Mouse (Mus musculus) liver, embryonic 12.5 days (tissue): Measurements from ENCODE around the gene Sncb. TPM values are rescaled to one million over a fixed set of nuclear protein-coding genes. Genes with fewer than 3 reads are reported as not detected.
A peak's percentile ranks its signal among the peaks of the same experiment; 100 is the strongest.

Source experiments
- ATAC-seq: fragments of 200-750 bp; cut with Nextera tagmentation; 2 replicates; pipeline ENCODE4 v1.8.0; 2017; ENCODE audit warnings: moderate number of reproducible peaks, mild to moderate bottlenecking, moderate library complexity
- H3K27ac ChIP-seq: fragments of 300-500 bp; sonication (generic); 2 replicates; pipeline ENCODE4 v1.5.1; 2016; ENCODE audit warnings: mild to moderate bottlenecking
- H3K27me3 ChIP-seq: fragments of 300-500 bp; sonication (generic); replicated peaks from 2 replicates; pipeline ENCODE4 v1.6.1; 2016; ENCODE audit warnings: mild to moderate bottlenecking, moderate library complexity
- H3K36me3 ChIP-seq: fragments of 300-500 bp; sonication (generic); 2 replicates; pipeline ENCODE4 v1.6.1; 2016; ENCODE audit warnings: mild to moderate bottlenecking, moderate library complexity
- H3K4me1 ChIP-seq: fragments of 300-500 bp; sonication (generic); 2 replicates; pipeline ENCODE4 v1.6.1; 2016
- H3K4me2 ChIP-seq: fragments of 300-500 bp; sonication (generic); 2 replicates; pipeline ENCODE4 v1.6.1; 2016; ENCODE audit warnings: mild to moderate bottlenecking, moderate library complexity
- H3K4me3 ChIP-seq: fragments of 300-500 bp; sonication (generic); 2 replicates; pipeline ENCODE4 v1.5.1; 2016; ENCODE audit warnings: mild to moderate bottlenecking, moderate library complexity
- H3K9ac ChIP-seq: fragments of 300-500 bp; sonication (generic); 2 replicates; pipeline ENCODE4 v1.6.1; 2016; ENCODE audit warnings: mild to moderate bottlenecking, moderate library complexity
- H3K9me3 ChIP-seq: fragments of 300-500 bp; sonication (generic); replicated peaks from 2 replicates; pipeline ENCODE4 v1.6.1; 2016; ENCODE audit warnings: mild to moderate bottlenecking, moderate library complexity
- WGBS: fragments of 180-500 bp; shearing (Covaris S2); methylation state at CpG from one replicate; pipeline ENCODE4 v1.1.7; 2016; ENCODE audit not compliant: insufficient replicate concordance; 5-methylcytosine and 5-hydroxymethylcytosine counted together
- polyA plus RNA-seq: library from polyadenylated mRNA; unstranded; fragments of >200 nt; fragmentation: Nextera tagmentation; extraction: Ambion mirVana; gene quantifications from 2 replicates; pipeline ENCODE4 v1.2.1, GENCODE M21; 2016

Gene Sncb
- not detected in 2 replicates for polyA plus RNA-seq

DNA sequence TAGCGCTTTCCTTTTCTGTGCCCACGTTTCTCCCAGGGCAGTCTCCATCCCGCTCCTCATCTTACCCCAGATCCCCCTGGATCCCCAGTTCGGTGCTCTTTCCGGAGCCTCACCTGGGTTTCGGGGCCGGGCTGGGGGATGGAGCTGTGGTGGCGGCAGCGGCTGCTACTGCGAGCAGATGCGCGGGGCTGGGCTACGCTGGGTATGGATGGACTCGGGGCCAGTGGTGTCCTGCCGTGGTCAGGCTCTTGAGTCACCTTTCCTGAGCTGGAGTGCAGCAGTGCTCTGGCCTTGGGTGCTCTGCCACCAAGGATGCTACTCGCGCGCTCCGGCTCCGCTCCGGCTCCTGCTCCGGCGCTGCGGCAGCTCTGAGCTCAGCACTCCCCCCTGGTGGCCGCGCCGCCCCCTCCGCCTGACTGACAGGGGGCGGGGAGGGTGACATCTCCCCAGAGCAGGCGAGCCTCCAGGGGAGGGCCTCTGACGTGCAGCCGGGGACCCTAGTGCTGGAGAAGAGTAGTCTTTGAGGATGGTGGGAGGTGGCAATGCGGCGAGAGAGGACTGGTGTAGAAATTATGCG is at the start of gene Sncb:
TSS of gene Sncb (minus strand) at position 404 of the 577 bp plus-strand sequence.
- H3K27me3 ChIP-seq, result peaks cover 64% of the 10 kb centered on the region
- H3K4me1 ChIP-seq, result peaks cover 10% of the 10 kb centered on the region; the same call in 1 of the 2 replicates
- peak within 1 kb of the TSS; percentile 47 for H3K4me2 ChIP-seq
- H3K9ac ChIP-seq, result no peak within 1 kb of the TSS
- ATAC-seq, result no peak
- WGBS, result 3% methylated on average over 33 of the region's 35 CpGs
- H3K9me3 ChIP-seq, result 0 out of 2 replicates have a peak, but pooled peaks cover 4% of the 10 kb centered on the region
- peak within 1 kb of the TSS; percentile 20 for H3K4me3 ChIP-seq
- no peaks in the 10 kb centered on the region for H3K36me3 ChIP-seq
- no peak within 1 kb of the TSS for H3K27ac ChIP-seq

DNA sequence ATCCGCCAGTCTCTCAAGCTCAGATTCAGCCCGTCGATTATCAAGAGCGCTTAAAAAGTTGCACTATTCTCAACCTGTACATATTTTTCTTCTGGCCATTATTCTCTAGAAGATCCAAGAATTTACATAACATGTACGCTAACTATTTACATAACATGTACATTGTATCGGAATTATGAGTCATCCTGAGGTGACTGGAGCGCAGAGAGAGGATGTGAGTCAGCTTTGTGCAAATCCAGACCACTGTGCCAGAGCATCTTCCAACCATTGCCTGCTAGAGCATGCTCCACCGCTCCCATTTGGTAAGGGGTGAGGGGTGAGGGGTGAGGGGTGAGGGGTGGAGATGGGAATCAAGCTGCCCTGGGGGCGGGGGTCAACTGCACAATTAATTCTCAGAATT is 47.0 kb upstream of the Sncb start:
- Histone ChIP-seq H3K36me3 (no peaks in the 10 kb centered on the region), H3K4me3 (no peak overlapping the region), H3K27ac (no peak overlapping the region), H3K27me3 (peaks cover 8% of the 10 kb centered on the region; the same call in 1 of the 2 replicates), H3K4me1 (no peaks in the 10 kb centered on the region), H3K9ac (no peak overlapping the region), H3K4me2 (no peak overlapping the region), H3K9me3 (no peaks in the 10 kb centered on the region)
- no peak for ATAC-seq
- 69% methylated on average over 9 of the region's 9 CpGs for WGBS

DNA sequence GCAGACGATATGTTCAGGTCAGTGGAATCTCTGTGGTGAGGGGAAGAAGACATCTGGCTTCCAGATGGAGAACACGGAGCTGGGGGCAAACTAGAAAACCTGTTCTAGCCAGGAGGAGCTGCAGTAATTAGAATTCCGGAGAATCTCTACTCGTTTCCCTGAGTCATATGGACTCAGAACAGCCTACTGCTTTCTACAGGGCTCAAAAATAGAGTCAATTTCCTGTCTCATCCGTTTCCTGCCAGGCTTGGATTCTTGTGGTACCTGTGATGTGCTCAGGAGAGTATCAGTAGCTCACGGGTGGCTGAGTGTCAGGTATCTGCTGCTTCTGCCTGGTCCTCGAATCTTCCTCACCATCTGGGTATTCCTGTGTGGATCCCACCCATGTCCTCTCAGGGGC is 45.1 kb upstream of the Sncb start:
- no peak for ATAC-seq
- Histone ChIP-seq H3K4me3 (no peak overlapping the region), H3K36me3 (no peaks in the 10 kb centered on the region), H3K4me2 (no peak overlapping the region), H3K27ac (no peak overlapping the region), H3K9me3 (no peaks in the 10 kb centered on the region), H3K27me3 (peaks cover 6% of the 10 kb centered on the region), H3K9ac (no peak overlapping the region), H3K4me1 (no peaks in the 10 kb centered on the region)
- 43% methylated on average over 7 of the region's 7 CpGs for WGBS

DNA sequence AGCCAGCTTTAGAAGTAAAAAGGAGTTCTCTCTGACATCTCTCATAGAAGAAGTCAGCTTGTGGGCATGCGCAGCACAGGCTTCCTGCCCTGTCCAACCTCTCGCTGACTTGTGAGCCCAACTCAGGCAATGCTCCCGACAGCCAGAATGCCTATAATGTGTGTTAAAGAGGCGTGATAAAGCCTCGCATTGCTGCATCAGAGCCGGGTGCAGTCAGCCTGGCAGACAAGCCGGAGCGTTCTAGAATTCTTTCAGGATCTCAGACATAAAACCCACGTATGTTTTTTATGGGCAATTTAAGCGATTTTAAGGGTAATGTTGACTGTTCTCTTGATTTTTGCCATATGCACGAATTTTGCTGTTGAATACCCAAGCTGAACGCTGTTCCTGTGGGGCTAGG is 41.7 kb upstream of the Sncb start:
- H3K27ac ChIP-seq, result no peak overlapping the region
- no peak for ATAC-seq
- no peaks in the 10 kb centered on the region for H3K36me3 ChIP-seq
- H3K9me3 ChIP-seq, result no peaks in the 10 kb centered on the region
- H3K9ac ChIP-seq, result no peak overlapping the region
- H3K4me3 ChIP-seq, result no peak overlapping the region
- H3K4me1 ChIP-seq, result no peaks in the 10 kb centered on the region
- H3K27me3 ChIP-seq, result peaks cover 32% of the 10 kb centered on the region
- 51% methylated on average over 12 of the region's 12 CpGs for WGBS
- H3K4me2 ChIP-seq, result no peak overlapping the region

DNA sequence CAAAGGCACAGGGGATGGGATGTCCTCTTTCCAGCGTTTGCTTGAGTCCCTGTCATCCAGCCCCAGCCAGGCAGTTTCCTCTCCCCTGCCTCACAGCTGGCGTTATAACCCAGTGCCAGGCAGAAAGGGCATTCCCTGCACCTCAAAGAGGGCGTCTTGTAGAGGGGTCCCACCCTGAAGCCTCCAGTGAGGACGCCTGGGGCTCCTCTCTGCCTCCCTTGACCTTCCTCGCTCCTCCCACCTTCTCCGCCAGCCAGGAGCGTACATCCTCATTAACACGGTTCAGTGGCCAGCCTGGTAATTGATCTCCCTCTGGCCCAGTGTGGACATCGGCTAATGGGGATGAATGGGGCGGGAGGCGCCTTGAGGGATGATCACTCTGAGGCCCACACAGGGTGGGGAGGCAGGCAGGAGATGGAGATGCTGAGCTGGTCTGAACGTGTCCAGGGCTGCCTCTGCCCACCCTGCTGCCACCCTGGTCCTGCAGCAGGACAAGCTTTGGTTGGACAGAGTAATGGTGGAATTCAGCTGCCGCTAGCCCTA is 40.1 kb upstream of the Sncb start:
- WGBS, result 47% methylated on average over 13 of the region's 13 CpGs
- no peak for ATAC-seq
- H3K4me2 ChIP-seq, result no peak overlapping the region

DNA sequence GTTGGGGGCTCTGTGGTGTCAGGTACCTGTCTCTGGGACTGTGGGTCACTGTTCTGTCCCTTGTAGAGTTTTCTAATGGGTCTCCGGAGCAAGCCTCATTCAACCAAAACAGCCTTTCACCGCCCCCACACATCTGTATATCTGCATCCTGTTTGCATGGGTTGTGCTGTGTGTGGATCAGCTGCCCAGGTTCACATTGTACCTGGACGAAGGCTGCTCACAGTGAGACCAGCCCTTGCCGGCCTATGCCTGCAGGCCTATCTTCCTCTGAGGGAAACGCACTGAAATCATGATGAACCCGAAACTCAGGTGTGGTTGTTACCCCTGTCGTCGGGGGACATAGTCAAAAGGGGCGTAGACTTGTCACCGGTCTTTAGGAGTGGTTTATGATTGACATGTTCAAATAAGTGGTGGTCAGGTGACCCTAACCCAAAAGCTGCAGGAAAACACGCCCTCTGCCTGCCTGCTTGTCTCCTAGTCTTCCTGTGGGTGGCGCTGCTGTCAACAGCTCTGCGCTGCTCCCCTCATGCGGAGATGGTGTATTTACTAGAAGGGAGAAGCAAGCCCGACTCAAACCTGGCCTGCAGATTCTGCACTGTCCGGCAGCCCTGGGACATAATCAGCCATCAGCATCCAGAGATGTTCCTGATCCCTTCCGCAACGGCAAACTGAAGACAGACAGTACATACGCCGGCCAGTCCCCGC is 38.9 kb upstream of the Sncb start:
- 37% methylated on average over 21 of the region's 21 CpGs for WGBS
- no peaks in the 10 kb centered on the region for H3K36me3 ChIP-seq
- no peaks in the 10 kb centered on the region for H3K4me1 ChIP-seq
- H3K9ac ChIP-seq, result no peak overlapping the region
- H3K4me2 ChIP-seq, result no peak overlapping the region
- no peak overlapping the region for H3K27ac ChIP-seq
- ATAC-seq, result no peak
- peaks cover 32% of the 10 kb centered on the region for H3K27me3 ChIP-seq
- H3K9me3 ChIP-seq, result no peaks in the 10 kb centered on the region
- H3K4me3 ChIP-seq, result no peak overlapping the region

More for the DNA sequence above, 40.1 kb upstream of the Sncb start:
- H3K9ac ChIP-seq, result no peak overlapping the region
- no peaks in the 10 kb centered on the region for H3K4me1 ChIP-seq
- peaks cover 32% of the 10 kb centered on the region for H3K27me3 ChIP-seq
- no peaks in the 10 kb centered on the region for H3K36me3 ChIP-seq
- no peak overlapping the region for H3K4me3 ChIP-seq
- H3K27ac ChIP-seq, result no peak overlapping the region
- H3K9me3 ChIP-seq, result no peaks in the 10 kb centered on the region

DNA sequence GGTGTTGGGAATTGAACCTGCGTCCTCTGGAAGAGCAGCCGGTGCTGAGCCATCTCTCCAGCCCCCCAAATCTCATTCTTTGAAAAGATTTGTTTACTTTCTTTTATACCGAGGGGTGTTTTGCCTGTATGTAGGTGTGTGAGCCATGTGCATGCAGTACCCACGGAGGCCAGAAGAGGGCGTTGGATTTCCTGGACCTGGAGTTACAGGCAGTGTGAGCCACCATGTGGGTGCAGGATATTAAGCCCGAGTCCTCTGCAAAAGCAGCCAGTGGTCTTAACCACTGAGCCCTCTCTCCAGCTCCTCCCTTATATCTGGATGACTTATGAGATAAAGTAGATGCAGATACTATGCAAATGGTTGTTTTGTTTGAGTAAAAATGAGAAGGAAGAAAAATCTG is 36.6 kb upstream of the Sncb start:
- no peaks in the 10 kb centered on the region for H3K9me3 ChIP-seq
- H3K4me1 ChIP-seq, result no peaks in the 10 kb centered on the region
- H3K4me3 ChIP-seq, result no peak overlapping the region
- 61% methylated on average over 6 of the region's 6 CpGs for WGBS
- no peak overlapping the region for H3K4me2 ChIP-seq
- no peak overlapping the region for H3K9ac ChIP-seq
- H3K27me3 ChIP-seq, result peaks cover 39% of the 10 kb centered on the region
- no peak overlapping the region for H3K27ac ChIP-seq
- ATAC-seq, result no peak
- H3K36me3 ChIP-seq, result no peaks in the 10 kb centered on the region

DNA sequence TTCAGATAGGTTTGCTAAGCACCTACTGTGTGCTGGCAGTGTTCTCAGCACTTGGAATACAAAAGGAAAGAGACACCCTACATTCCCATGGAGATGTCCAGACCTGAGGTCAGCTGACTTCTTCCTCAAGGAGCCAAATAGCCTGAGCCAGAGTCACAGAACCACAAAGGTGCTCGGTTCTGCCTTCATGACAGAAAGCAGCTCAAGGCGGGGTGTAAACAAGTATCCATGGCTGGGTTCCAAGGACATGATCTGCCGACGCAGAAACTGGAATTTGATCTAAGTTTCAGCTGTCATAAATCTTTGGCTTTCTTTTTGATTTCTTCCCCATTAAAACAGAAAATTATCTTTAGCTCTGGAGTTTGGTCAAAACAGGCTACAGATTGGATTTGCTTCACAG is 33.8 kb upstream of the Sncb start:
- H3K9me3 ChIP-seq, result no peaks in the 10 kb centered on the region
- peaks cover 41% of the 10 kb centered on the region for H3K27me3 ChIP-seq
- ATAC-seq, result no peak
- no peak overlapping the region for H3K4me3 ChIP-seq
- no peaks in the 10 kb centered on the region for H3K4me1 ChIP-seq
- 66% methylated on average over 4 of the region's 4 CpGs for WGBS
- no peak overlapping the region for H3K9ac ChIP-seq
- H3K36me3 ChIP-seq, result no peaks in the 10 kb centered on the region
- no peak overlapping the region for H3K27ac ChIP-seq
- H3K4me2 ChIP-seq, result no peak overlapping the region

DNA sequence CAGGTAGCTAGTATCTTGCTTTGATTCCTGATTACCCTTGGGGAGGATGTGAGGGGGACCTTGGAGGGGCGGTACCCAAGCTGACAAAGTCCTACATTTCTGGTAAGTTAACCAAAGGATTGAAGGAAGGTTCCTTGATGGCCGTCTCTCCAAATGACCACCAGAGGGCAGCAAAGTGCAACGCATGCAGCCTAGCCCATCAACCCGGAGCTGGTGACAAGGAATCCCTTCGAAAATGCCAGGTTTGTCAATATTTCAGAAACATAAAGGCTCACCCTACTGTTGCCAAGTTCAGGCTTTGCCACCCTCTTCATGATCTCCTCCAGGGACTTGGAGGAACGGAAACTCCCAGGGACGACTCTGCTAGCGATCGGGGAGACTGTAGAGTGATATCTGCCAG is 33.3 kb upstream of the Sncb start:
- no peak for ATAC-seq
- no peaks in the 10 kb centered on the region for H3K4me1 ChIP-seq
- no peak overlapping the region for H3K4me2 ChIP-seq
- no peaks in the 10 kb centered on the region for H3K36me3 ChIP-seq
- WGBS, result 14% methylated on average over 9 of the region's 9 CpGs
- H3K27me3 ChIP-seq, result peaks cover 39% of the 10 kb centered on the region
- H3K9me3 ChIP-seq, result no peaks in the 10 kb centered on the region
- H3K27ac ChIP-seq, result no peak overlapping the region
- no peak overlapping the region for H3K9ac ChIP-seq
- H3K4me3 ChIP-seq, result no peak overlapping the region

DNA sequence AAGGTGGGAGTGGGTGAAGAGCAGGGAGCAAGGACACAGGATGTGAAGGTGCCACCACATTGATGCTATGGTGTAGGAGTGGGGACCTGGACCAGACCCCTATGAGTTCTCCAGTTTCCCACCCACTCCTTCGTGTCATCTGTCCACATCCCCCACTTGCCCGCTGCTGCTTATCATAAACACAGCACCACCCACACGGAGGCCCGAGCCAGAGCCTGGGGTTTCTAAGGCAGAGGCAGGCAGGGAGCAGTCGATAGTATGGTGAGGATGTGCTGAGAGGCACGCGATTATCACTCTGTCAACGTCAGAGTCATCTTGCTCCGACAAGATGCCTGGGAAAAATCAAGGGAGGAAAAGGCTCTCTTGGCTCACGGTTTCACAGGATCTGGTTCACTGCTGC is 32.3 kb upstream of the Sncb start:
- H3K27me3 ChIP-seq, result peaks cover 41% of the 10 kb centered on the region
- no peaks in the 10 kb centered on the region for H3K9me3 ChIP-seq
- no peak overlapping the region for H3K4me3 ChIP-seq
- H3K9ac ChIP-seq, result no peak overlapping the region
- no peak for ATAC-seq
- H3K27ac ChIP-seq, result no peak overlapping the region
- H3K4me2 ChIP-seq, result no peak overlapping the region
- 53% methylated on average over 10 of the region's 10 CpGs for WGBS
- H3K36me3 ChIP-seq, result no peaks in the 10 kb centered on the region
- H3K4me1 ChIP-seq, result no peaks in the 10 kb centered on the region

DNA sequence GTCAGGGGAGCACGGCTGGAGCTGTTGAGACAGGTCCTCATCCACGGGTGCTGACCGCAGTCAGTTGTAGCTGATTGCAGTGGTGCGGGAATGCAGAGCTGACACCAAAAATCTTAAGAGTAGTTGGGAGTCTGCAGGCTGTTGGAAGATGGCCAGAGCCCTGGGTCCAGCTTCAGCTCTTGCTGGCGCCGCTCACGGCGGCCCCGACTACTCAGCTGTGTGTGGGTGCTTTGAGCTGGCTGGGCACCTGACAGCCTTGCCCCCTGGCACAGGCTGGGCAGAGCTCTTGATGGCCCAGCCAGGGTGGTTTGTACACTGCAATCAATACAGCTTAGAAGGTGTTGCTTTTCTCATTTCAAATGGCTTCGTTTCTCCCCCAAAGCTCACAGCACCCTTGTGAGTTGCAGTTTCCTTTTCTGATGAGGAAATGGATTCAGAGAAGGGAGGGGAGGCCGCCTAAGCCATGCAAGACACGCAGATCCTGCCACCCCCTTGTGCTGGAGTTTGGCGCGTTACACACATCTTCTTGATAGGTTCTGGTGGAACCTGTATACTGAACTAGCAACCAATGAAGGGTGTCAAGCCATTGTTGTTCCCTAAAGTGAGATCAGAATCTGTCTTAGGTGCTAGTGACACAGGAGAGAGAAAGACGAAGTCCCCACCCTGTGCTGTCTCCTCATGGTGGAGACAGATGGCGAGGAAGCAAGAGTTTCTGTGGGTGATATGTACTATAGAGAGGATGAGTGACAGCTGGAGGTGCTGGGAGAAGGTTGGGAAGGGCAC is 31.7 kb upstream of the Sncb start:
- no peaks in the 10 kb centered on the region for H3K4me1 ChIP-seq
- peaks cover 48% of the 10 kb centered on the region for H3K27me3 ChIP-seq
- no peaks in the 10 kb centered on the region for H3K9me3 ChIP-seq
- no peak overlapping the region for H3K9ac ChIP-seq
- H3K4me3 ChIP-seq, result no peak overlapping the region
- 70% methylated on average over 16 of the region's 16 CpGs for WGBS
- no peaks in the 10 kb centered on the region for H3K36me3 ChIP-seq
- no peak overlapping the region for H3K4me2 ChIP-seq
- ATAC-seq, result no peak
- no peak overlapping the region for H3K27ac ChIP-seq

DNA sequence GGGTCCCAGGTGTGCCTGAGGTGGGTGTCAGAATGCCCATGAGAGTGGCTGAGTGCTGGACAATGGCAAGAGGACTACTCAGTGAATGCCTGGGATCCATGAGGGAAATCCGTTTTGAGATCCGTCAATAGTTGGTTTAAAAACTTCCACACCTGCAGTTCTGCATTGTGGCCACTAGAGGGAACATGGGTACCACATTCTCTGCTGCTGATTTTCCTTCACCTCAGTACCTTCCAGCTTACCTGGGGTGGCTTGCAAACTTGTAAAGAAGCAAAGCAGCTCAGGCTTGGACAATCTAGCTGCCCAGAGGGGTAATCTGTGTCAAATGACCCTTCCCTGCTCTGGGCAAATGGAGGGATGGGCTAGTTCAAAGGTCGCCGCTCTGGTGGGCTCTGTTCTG is 31.0 kb upstream of the Sncb start:
- H3K36me3 ChIP-seq, result no peaks in the 10 kb centered on the region
- no peak overlapping the region for H3K27ac ChIP-seq
- no peak overlapping the region for H3K9ac ChIP-seq
- H3K9me3 ChIP-seq, result no peaks in the 10 kb centered on the region
- no peak overlapping the region for H3K4me2 ChIP-seq
- peaks cover 55% of the 10 kb centered on the region for H3K27me3 ChIP-seq
- no peak overlapping the region for H3K4me3 ChIP-seq
- ATAC-seq, result no peak
- H3K4me1 ChIP-seq, result 0 out of 2 replicates have a peak, but pooled peaks cover 4% of the 10 kb centered on the region
- 33% methylated on average over 4 of the region's 4 CpGs for WGBS
